Mouse (Mus musculus): Measurements from ENCODE around the gene Lonrf2. TPM values are rescaled to one million over a fixed set of nuclear protein-coding genes. Genes with fewer than 3 reads are reported as not detected.
A peak's percentile ranks its signal among the peaks of the same experiment; 100 is the strongest.

Lonrf2 gene
- total RNA-seq, 2 experiments from 2014 or later, result 2.4 to 2.5 TPM

DNA sequence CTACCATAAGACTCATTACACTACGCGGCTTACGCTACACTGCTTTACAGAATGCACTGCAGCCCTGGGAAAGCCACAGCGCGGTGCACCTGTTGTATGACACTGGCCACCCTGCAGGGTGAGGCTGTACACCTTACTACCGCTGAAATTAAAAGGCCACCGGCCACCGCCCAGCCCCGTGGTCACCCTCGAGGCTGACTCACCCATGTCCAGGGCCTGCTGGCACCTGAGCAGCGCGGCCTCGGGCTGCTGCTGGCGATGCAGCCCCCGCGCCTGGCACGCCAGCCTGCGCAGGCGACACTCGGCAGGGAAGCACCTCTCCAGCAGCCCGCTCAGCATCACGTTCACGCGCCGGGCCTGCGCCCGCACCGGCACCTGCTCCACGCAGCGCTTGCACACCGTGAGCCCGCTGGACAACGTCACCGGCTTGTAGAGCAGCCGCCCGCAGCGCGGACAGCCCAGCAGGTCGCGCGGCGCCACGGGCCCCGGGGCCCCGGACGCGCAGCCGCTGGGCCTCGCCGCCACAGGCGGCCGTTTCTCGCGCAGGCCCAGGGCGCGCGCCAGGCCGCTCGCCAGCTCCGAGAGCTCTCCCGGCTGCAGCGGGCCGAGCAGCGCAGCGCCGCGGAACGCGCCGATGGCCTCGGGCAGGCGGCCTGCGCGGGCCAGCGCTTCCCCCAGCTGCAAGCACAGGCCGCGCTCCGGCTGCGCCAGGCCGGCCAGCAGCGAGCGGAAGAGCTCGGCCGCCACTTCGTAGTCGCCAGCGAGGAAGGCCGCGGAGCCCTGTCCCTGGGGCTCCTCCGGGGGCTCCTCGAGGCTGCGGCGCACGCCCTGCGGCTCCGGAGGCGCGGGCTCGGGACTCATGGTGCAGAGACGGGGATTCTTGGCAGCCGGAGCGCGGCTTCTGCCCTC is 689 bp downstream of the Lonrf2 start:
- DNase-seq, result peak; percentile 44

DNA sequence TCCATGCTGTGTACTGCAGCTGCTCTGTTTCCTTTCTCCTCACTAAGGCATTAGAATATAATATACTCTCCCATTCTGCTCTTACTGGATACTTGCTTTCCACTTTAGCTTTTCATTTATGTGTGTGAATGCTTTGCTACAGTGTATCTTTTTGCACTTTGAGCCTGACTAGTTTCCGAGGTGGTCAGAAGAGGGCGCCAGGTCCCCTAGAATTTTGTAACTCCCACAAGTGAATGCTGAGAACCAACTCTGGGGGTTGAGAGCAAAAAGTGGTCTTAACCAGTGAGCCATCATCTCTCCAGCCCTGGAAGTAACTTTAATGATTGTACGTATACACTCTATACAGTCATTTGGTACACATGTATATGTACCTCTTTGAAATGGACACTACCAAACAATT is 1.6 kb downstream of the Lonrf2 start:
- peak; percentile 33 for DNase-seq

DNA sequence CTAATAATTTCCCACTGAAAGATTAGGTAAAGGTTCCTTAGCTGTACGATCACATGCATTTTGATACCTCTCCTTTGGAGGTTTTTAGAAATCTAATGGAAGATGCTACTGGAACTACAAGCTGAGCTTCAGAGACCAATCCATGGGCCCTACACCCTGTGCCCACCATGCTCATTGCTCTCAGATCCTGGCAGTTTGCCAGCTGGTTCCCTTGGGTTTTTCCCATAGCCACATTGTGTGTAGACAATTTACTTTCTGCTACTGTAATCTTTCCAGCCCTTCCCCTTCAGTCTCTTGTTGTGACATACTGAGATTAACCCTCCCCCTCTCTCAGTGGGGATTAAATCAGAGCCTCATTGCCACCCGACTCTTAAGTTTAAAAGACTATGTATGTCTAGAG is 11.6 kb downstream of the Lonrf2 start:
- DNase-seq, result no peak

DNA sequence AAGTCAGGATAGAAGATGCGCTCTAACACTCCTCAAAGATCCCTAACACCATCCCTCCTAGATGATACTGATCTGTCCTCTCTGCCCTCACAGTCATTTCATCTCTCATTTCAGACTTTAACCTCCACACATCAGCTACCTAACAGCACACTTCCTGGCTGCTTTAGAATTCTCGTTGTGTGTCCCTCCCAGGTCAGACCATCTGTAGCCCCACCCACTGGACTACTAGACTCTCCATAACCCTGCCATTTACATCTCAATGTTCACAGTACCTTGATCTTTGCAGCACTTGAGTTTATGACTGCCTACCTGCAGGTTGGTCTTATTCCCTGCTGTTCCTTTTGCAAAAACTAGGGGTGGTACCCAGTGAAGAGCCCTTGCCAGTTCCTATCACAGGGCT is 12.7 kb downstream of the Lonrf2 start:
- DNase-seq, result no peak

DNA sequence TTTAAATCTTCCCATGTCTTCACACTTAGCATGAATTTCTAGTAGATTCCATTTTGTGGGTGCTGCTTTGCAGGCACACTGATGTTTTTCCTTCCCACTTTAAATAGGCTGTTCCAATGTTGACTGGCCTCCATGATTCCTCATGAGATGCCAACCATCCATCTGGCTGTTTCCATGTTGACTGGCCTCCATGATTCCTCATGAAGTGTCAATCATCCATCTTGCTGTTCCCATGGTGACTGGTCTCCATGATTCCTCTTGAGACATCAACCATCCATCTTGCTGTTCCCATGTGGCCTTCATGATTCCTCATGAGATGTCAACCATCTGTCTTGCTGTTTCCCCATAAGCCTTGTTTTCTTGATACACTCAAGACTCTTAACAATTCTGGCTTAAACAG is 16.8 kb downstream of the Lonrf2 start:
- no peak for DNase-seq

DNA sequence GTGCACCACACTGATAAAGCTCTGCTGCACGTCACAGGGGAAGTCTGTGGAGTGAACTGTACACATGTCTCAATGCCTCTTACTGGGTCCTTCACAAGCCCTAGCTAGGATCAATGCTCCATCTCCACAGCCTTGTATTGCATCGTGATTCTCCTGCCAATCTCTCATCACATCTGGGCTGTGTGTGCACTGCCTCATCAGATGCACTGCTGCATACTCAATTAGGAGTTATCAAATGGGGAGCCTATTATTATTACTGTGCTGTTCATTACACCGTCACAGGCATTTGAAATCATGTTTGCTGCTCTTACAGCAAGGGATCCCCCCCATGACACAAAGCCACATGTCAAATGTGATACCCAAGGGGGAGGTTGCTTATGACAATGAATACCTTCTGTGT is 18.8 kb downstream of the Lonrf2 start:
- no peak for DNase-seq

DNA sequence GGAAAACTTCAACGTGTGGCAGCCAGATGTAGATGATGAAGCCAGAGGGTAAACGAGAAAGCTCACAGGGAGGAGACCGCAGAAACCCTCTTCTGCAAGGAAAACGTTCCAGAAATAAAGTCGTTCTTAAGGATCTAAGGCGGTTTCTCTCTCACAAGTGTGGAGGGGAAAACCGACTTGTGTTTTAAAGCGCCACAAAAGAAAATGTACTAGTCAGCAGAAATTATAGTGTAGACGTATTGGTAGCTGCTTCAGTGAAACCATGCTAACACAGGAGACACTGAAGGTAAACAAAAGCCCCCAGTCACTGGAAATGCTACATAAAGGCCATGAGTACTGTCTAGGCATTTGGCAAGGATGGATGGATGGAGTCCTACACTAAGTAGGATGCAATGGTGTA is 19.2 kb downstream of the Lonrf2 start:
- no peak for DNase-seq

DNA sequence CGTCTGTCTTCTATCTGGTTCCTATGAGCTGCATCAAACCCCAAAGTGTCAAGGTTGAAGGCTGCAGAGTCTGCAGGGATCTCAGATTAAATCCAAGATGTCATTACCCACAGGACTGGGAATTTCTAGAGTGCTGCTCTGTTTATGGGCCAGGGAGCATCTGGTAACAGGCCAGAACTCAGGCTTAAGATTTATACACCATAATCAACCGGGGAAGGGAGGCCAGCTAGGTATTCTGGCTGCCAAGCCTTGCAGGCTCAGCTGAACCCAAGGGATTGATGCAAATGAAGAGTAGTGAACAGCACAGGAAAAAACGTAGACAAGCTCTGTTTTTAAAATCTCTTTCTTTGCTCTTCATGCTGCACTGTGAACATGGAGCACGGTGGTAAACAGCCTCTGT is 20.2 kb downstream of the Lonrf2 start:
- DNase-seq, result no peak

DNA sequence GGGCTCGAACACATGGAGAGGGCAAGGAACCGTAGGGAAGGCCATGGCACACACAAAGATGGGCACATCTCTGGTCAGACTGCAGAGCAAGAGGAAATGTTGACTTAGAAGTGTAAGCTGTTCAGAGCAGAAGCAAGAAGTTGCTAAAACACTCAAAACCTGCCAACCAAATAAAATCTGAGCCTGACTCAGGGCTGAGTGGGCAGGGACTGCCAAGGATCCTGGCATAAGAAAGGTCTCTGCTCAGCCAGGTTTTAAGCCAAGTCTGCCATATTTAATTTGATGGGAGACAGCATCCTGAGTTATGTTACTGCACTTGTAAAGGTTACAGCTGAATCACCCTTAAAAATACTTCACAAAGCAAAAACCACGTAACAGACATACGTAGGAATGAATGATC is 29.4 kb downstream of the Lonrf2 start:
- no peak for DNase-seq

DNA sequence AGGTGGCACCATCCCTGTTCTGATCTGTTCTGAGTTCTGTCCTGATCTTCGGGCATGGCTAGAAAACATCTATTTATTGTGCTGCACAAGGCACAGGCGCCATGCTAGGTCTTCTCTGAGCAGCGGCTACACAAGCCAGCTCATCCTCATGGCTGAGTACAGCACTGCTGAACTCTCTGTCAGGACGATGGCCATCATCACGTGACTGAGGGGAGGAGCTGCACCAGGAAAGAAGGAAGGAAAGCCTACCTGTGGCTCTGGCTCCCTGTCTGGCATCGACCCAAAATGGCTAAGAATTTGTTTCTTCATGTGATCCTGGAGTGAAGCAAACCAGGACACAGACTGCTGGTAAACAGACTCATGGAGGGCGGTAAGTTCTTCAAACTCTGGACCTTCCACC is 36.1 kb downstream of the Lonrf2 start:
- DNase-seq, result no peak

DNA sequence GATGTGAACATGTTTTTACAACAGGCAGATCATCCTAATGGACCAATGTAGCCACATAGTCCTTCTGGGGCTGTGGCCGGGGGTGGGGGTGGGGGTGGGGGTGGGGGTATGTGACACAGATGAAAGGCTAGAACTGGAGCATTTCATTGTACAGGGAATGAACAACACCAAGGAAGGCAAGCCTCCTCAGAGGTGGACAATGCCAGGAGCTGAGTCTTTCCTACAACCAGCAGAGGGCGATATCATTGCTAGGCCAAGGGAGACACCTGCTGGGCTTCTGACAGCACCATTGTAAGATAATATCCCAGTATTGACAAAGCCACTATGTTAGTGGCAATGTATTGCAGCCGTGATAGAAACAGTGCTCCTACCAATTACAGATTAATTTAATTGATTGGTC is 37.2 kb downstream of the Lonrf2 start:
- peak; percentile 21 for DNase-seq

DNA sequence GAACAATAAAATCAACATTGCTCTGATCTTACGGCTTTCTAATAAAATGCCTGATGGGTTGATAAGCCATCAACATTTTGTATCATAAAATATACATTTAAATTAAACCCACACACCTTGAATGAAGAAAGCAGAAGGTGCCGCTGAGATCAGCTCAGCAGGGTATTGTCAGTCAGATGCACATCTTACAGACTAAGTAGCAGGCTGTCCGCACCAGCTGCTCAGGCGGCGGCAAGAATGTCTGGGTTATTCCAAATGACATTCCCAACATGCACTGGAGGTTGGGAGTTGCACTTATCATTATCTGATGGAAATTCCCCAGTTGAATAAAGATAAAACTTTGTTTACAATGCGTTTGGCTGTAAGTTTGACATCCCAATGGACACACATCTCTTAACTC is 39.6 kb downstream of the Lonrf2 start:
- DNase-seq, result no peak

DNA sequence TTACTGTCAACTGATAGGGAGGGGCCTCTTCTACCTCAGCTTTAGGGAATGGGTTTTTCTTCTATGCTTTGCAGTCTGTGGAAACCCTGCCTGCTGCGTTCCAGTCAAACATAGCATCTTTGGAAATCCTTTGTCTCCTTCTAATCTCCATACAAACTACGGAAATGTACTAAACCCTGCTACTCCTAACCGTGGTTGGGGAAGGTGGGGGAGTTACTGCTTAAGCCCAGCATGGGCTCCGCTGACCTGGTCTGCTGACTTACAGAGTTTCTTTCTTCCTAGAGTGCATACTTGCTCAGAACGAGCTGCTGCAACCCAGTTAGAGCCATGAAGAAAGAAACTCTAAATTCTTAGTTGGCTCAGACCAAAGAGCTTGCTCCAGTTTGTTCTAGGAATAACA is 41.0 kb downstream of the Lonrf2 start:
- DNase-seq, result no peak

DNA sequence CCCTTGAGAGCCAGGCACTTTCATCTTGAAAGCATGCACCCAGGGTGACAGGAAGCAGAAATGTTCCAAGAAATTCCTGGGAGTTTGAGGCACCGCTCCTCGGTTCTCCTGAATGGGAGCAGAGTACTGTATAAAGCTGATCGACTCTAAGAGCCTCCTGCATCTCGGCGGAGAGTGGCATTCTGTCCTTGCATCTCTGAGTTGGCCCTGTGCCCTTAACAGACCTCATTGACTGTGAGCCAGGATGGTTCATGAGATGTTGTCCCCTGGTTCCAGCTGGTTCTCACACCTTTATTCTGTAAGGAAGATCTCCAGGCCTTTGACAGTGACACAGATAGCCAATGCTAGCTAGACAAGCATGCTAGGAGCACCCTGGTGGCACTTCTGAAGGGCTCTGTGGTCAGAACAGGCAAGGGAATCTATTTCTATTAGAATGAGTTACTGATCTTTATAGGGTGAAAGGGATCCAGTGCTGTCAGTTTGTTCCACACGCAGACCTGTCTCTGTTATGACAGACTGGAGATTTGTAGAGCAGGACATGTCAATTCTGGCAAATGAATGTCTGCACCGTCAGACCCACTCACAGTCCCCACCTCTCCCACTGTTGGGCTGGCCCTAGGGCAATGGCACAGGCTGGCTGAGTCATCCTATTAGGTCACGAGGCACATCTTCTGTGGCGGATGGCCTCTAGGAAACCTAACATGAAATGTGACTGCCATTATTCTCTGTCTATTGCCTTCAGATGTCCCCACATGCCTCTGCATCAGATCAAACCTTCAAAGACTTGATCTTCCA is 45.3 kb downstream of the Lonrf2 start:
- DNase-seq, result no peak

DNA sequence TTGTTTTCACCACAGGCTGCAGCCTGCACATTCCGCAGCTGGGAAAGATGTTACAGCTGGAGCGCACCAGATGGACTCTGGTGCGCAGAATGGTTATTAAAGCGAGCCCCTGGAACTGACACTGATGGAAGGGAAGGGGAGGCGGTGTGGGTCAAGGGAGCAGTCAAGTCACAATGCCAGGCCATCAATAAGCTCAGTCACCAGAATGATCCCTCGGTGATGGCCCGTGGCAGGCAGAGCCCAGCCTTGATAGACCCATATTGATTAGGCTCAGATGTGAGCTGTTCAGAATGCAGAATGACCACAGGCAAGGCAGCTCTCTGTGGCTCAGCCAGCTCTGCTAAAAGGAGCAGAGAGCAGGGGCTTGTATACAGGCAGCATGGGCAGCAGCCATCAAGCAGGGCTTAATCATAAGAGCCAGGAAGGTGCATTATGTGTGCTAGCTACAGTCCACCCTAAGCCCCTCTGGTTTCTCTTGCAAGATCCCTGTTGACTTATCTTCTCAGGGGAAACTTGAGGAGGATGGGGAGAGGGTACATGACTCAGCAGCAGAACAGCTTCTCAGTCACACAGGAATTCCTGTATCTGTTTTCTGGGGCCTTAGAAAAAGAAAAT is 46.4 kb downstream of the Lonrf2 start:
- no peak for DNase-seq

DNA sequence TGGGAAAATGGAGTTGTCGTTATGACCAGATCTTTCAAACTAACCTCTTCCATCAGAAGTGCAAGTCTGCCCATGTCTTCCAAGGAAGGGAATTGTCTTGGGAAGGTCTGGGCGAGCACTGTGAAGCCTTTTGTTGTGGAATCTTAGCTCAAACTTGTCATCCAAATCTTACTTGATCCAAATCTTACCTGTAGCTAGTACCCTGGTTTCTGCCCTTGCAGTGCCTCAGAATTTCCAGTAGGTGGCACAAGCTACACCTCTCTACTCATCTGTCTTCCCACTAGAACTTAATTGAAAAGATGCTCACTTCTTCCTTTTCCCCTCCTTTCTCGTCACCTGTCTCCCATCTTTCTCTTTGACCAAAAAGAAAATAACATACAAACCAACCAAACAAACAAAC is 47.6 kb downstream of the Lonrf2 start:
- DNase-seq, result no peak

DNA sequence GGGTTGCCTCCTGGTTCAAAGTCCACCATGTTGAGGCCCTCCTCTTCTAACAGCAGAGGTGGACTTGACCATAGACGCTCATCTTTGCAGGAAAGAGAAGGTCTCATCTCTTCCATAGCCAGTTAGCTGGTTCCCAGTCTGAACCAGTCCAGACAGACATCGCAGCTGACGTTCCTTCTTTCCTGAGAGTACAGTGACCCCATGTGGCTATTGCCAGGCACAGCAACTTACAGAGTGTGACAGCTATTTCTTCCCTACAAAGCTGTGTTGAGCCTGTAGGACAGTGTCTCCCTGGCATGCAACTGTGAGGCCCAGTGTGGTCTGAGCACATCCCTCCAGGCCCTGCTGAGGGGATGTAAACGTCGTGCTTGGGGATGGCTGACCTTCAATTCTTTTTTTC is 49.1 kb downstream of the Lonrf2 start:
- peak; percentile 67 for DNase-seq

DNA sequence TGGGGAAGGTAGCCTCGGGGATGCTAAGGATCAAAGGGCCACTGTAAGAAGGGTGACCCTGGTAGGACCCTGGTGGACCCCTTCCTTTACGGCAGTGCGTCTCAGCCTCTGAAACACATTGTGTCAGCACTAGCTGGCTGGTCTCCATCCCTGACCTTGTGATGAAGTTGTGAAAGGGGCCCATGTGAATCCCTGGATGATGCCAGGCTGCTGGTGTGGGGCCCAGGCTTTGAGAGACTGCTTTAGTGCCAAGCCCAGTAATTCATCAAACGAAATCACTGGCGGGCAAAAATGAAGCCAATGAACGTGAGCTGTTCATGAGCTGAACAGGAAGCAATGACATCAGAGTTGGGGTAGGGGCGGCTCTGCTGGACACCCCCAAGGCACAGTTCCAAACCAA is 50.2 kb downstream of the Lonrf2 start:
- no peak for DNase-seq

DNA sequence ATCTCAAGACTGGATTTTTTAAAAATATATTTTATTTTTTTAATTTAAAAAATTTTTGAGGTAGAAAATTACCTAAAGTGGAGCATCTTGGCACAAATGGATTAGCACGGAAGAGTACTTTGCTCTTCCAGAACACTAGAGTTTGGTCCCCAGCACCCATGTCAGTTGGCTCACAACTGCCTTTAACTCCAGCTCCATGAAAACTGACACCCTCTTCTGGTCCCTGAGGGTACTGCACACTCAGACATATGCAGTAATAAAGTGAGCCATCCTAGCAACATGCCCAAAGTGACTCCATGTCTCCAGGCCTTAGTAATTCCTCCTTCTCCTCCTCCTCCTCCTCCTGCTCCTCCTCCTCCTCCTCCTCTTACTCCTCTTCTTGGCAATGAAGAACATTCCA is 58.2 kb downstream of the Lonrf2 start:
- no peak for DNase-seq

DNA sequence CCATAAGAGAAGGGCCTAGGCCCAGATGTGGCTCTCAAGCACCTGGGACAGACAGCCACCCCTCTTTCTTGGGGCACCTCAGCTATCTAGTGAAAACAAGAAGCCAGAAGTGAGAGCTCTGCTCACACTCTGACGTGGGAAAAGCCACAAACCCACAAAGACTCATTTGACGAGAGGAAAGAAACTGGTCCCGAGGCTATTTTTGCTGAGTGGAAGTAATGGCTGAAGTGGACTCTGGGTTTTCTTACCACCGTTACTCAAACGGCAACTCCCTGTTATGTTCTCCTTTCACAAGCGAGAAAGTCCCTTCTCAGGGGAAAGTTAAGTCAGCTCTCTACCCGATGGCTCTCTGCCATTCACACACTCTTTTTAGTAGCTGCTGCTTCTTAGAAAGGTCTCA is 59.0 kb downstream of the Lonrf2 start:
- no peak for DNase-seq

DNA sequence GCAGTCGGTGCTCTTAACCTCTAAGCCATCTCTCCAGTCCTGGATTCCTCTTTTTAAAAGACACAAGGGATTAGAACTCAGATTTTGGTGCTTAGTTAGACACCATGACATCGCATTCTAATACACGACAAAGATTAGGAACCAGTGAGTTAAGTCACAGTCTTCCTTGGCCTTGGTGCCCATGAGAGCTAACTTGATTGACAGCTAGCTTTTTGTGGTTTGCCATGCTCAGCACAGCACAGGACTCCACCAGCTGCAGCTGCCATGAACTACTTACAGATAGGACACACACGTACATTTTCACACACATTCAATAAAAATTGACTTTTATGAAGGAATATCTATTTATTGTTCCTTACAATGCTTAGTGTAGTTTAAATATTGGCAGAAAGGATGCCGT is 60.8 kb downstream of the Lonrf2 start:
- DNase-seq, result no peak

DNA sequence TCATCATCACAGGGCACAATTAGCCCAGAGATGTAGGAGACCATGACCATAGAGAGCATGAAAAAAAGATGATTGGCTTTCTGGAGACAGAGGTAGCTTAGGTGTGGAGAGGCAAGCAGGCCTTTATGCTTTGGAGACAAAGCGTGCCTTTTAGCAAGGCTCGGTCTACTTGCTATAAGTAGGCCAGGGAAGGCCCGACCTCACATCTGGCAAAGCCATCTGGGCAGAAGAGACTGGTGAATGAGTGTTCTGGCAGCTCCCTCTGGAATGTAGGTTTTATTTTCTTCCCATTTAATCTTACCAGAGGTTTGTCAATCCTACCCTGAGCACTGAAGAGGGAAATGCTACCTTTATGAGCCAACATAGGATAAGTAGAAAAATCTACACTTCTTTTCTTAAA is 65.8 kb downstream of the Lonrf2 start:
- DNase-seq, result no peak

DNA sequence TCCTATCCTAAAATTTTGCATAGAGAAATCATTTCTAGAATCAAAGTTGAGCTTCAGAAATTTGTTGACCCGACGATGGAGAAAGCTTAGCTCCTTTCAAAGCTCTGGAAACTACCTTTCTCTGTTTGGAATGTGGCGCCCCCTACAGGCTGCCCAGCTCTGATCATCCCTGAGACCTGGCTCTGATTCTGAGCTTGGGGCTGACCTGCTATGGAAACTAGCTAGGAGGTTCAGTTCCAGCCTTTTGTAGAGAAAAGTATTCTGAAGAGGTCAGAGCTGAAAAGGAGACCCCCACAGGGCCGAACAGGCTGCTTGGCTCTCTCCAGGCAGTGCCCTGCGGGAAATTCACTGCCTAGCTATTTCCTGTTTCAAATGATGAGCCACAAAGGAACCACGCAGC is 66.6 kb downstream of the Lonrf2 start:
- DNase-seq, result peak; percentile 75

DNA sequence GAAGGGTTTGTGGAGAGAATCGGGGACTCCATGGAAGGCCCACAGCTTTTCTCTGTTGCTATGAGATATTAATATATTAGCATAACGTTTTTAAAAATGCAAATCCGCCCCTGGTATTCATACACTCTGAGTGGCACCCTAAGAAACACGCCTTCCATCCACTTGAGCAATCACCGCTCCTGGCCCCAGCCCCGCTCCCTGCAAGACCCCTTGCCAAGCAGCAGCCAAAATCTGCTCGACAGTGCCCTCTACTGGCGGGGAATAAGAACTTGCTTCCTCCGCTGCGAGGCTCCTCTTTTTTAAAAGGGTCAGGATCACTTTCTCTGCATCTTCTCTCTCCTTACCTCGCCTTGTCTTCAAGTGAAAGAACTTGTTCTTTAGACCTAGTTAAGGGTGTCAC is 68.7 kb downstream of the Lonrf2 start:
- peak; percentile 90 for DNase-seq
